Mouse (Mus musculus) heart, adult 2 months (tissue): ENCODE measurements around the gene Epha7.

Experiments used
- CTCF ChIP-seq: fragments of 200-600 bp; IDR thresholded peaks from 2 replicates; pipeline ENCODE4 v1.8.1; 2022; ENCODE audit warnings: antibody characterized with exemption, mild to moderate bottlenecking, moderate library complexity
- EP300 ChIP-seq: fragments of 200-500 bp; IDR thresholded peaks from 2 replicates; pipeline ENCODE4 v1.6.1; 2011; ENCODE audit warnings: low read depth, low read length, control low read depth; ENCODE audit not compliant: insufficient read depth
- POLR2A ChIP-seq: fragments of 200-500 bp; IDR thresholded peaks from 2 replicates; pipeline ENCODE4 v1.6.1; 2011; ENCODE audit warnings: mild to moderate bottlenecking, low read depth, low read length, control low read depth; ENCODE audit not compliant: insufficient read depth

DNA sequence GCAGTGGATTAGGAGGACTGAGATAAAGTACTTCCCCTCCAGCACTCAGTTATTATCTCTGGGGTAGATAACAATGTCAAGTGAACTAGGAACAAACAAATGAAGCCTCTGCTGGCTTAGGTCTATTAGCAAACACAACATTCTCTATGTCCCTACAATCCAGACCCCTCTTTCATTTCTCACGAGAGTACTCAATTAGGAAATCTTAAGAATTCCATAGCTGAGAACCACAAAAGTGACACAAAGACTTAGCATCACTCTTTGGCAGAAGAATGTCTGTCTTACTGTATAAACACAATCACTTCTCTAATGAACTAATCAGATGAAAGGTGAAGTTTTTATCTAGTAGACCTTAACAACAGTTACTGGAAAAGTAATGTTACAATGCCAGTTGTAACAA is 10.7 kb downstream of the Epha7 start:
- no peak for TF ChIP-seq POLR2A
- TF ChIP-seq CTCF: no peak
- no peak for TF ChIP-seq EP300
